Mouse (Mus musculus): ENCODE measurements around the gene Vps26a. TPM values are rescaled to one million over a fixed set of nuclear protein-coding genes. Genes with fewer than 3 reads are reported as not detected.
"Not testable (repeated sequence)": the region's sequence is repeated elsewhere in the genome, so short reads cannot be mapped to it uniquely, and the experiment has no call there.

Gene Vps26a
- total RNA-seq, 4 experiments from 2014 or later: 45.6 to 52.7 (median 50.1) TPM

DNA sequence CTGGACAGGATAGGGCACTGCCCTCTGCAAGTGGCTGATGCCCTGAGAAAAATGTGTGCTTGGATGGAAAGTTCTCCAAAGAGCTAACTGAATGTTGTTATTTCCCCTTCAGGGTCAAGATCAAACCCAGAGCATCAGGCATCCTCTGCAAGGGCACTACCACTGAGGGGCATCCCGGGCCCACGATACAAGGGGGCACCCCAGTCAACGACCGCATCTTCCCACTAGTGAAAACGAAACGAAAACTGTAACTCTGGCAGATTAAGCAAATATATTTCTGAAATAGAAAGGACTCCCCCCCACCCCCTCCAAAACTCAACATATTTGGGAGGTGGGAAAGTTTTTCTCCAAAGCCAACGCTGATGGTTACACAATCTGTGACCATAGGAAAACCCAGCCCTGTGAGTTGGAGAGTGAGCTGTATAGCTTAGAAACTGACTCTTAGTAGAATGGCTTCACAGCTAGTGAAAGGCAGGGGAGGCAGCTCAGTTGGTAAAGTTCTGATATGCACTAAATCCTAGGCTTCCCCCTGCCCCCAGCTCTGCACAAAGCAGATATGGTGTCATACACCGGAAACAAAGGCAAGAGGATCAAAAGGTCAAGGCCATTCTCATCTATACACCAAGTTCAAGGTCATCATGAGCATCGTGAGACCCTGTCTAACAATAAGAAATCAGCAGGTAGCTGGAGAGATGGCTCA lies 14.5 kb upstream of the Vps26a start:
- no peak for DNase-seq (ENCODE audit: low spot score in 2 of 2)

- DNase-seq (ENCODE audit: low spot score in 2 of 2): peak; percentile 19 to 48
Measured at GRCm38 (mm10) chr10:62500088-62500915, 13.7 kb upstream of the Vps26a start.

- not testable (repeated sequence) for DNase-seq (ENCODE audit: low spot score in 2 of 2)
Measured at GRCm38 (mm10) chr10:62491681-62492080, 5.1 kb upstream of the Vps26a start.

DNA sequence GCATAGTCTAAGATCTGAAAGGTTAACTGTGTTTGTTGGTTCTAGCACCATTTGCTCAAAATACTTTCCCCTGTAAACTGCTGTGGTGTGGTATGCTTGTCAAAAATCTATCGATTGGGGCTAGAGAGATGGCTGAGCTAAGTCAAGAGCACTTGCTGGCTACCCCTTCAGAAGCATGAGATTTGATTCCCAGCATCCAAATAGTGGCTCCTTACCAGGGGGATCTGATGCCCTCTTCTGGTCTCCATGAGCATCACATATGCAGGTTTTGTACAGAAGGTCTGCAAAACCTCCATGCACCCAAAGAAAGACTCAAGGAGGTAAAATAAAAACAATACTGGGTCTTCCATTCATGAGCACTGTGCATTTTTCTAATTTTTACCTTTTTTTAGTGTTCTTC lies 1.7 kb upstream of the Vps26a start:
- DNase-seq (ENCODE audit: low spot score in 2 of 2): peak; percentile 28 to 33

GRCm38 (mm10) chr10:62485878-62486582 lies 575 bp downstream of the Vps26a start:
- no peak for DNase-seq (ENCODE audit: low spot score in 2 of 2)

DNA sequence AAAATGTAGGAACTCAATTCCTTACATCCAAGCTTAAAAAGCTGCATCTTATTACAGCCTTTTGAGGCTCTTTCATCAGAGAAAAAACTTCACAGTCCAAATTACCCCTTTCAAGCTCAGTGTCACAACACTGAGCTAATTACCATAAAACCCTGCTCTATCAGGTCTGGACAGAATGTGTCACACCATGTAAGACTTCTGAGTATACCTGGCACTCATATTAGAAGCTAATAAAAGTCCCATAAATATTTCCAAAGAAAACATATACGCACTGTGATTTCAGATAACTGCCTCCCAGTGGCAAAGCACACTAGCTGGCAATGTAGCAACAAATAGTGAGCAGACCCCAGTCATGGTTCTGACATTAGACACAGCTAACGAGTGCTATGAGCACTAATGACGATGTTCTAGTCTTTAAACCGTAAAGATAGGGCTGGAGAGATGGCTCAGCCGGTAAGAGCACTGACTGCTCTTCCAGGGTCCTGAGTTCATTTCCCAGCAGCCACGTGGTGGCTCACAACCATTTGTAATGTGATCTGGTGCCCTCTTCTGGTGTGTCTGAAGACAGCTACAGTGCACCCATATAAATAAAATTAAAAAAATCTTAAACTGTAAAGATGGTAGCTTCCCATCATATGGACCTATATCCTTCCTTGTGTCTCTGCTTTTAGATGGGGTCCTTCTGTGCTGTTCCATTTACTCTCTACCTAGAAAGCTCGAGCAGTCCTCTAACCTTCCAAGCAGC lies 5.3 kb downstream of the Vps26a start:
- no peak for DNase-seq (ENCODE audit: low spot score in 2 of 2)

- DNase-seq (ENCODE audit: low spot score in 2 of 2): no peak
Measured at GRCm38 (mm10) chr10:62476980-62477379, 9.6 kb downstream of the Vps26a start.

DNA sequence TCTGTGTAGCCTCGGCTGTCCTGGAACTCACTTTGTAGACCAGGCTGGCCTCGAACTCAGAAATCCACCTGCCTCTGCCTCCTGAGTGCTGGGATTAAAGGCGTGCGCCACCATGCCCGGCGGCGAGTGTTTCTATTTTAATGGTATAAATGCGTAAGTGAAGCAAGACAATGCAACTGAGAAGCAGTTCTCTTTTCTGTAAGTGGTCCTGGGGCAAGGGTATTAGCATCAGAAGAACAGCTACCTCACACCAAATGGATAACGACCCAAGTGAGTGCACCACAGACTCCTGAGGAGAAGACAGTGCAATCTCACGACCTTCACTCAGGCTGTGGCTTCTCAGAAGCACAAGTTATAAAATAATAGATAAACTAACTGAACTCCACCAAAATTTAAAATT lies 11.7 kb downstream of the Vps26a start:
- DNase-seq (ENCODE audit: low spot score in 2 of 2): no peak

- no peak for DNase-seq (ENCODE audit: low spot score in 2 of 2)
Measured at GRCm38 (mm10) chr10:62471105-62471504, 15.5 kb downstream of the Vps26a start.

- DNase-seq (ENCODE audit: low spot score in 2 of 2): no peak
Measured at GRCm38 (mm10) chr10:62469736-62470135, 16.9 kb downstream of the Vps26a start.

- no peak for DNase-seq (ENCODE audit: low spot score in 2 of 2)
Measured at GRCm38 (mm10) chr10:62461321-62461720, 25.3 kb downstream of the Vps26a start.

GRCm38 (mm10) chr10:62452001-62452400 lies 34.6 kb downstream of the Vps26a start:
- not testable (repeated sequence) for DNase-seq (ENCODE audit: low spot score in 2 of 2)

DNA sequence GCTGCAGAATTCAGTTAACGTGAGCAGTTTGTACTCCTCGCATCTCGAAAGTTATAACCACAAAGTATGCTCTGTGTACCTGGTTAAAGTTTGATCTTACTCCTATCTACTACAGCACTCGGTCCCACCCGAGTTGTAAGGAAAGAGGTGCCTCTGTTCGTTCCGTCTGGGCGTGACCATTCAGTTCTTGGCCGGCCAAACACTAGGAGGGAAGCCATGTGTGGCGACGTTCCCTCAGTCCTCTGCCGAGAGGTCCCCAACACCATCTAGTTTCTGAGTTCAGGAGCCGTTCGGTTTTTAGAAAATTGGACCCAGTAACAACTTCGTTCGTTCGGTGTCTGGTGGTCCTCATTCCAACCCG lies 36.3 kb downstream of the Vps26a start:
- DNase-seq (ENCODE audit: low spot score in 2 of 2): no peak

DNA sequence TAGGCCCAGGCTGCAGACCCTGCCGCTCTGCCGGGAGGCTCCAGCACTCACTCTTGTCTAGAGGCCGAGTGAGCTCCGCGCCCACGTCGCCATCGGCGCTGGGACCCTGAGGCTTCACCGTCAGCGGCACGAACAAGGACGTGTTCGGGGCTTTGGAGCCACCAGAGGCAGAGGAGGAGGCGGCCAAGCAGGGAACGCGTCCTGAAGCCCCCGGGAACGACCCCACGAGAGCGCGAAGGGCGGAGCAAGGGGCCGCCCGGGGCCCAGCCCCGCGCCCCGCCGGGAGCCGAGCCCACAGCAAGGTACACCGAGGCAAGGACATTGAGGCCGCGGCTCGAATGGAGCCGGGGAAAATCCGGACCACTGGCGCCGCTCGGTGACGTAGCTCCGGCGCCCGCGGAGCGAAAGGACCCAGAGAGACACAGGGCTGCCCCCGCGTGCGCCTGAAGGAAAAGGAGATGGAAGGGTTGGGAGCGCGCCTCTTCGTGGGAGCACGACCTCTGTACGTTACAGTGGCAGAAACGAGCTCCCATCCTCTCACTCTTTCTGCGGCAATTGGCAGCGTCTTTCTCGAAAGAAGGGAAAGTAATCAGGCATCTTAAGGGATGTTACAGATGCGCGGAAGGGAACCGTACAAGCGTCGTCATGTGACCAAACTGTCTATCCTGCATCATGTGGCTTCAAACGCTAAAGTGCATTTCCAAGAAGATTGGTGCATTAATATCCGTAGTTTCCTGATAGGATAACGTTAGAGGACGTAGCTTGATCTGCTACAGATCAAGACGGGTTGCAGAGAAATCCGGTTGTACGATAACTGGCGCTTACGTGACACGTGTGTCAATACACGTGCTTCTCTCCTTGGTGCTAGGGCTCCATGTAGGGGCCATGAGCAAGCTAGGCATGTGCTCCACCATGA lies 37.0 kb downstream of the Vps26a start, which contains the start of the genes 4930507D05Rik and Supv3l1:
Gene 4930507D05Rik, plus strand, starts transcription at position 126 of the 916 bp plus-strand sequence.
Gene Supv3l1, minus strand, starts transcription at position 375 of the 916 bp plus-strand sequence.
- DNase-seq (ENCODE audit: low spot score in 2 of 2): peak; percentile 87 to 93

DNA sequence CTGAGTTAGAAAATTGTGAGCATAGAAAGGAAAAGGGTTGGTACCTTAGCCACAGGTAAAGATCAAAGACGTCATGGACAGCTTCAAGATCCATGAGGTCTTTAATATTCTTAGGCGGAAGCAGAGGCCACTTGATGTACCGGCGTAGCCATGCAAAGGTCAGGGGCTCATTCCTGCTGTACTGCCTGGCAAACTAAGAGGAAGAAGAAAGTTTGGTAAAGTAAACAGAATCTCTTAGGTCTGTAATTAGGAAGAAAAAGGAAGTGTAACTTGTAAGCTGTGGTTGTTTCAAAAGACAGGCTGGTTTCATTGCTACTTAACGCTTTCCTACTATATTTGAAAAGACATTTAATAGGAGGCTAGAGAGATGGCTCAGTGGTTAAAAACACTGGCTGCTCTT lies 56.2 kb downstream of the Vps26a start:
- DNase-seq (ENCODE audit: low spot score in 2 of 2): no peak

DNA sequence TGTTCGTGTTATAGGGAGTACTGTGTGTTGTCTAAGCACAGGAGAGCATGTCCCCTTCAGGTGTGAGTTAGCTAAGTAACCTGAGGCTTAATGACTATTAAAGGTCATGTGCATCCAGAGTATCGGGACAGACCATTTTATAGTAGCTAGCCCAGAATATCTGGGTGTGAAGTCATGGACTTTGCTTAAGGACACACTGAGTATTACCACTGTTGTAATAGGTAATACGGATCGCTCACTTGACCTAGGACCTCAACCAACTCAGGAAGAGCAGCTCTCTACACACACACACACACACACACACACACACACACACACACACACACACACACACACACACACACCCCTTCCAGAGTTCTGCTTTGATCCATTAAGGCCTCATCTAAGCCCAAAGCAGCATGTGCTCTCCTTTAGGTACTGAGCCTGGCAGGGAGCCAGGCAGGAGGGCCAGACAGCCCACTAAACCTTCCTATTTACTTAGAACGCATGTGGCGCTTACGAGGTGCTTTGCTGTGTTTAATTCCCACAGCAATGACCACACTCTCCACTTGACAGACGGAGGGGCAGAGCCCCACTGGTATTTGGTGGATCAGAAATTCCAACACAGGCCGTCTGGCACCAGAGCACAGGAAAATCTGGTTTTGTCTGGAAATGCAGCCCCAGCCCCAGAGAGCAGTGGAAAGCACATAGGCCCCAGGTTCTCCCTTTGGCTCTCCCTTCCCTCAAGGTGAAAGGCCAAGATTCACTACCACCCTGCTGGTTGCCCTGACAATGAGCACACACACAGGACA lies 61.3 kb downstream of the Vps26a start:
- DNase-seq (ENCODE audit: low spot score in 2 of 2): no peak

- no peak for DNase-seq (ENCODE audit: low spot score in 2 of 2)
Measured at GRCm38 (mm10) chr10:62422255-62422654, 64.3 kb downstream of the Vps26a start, which contains the start of gene Hkdc1. Hkdc1 (minus strand) TSS chr10:62422491.

DNA sequence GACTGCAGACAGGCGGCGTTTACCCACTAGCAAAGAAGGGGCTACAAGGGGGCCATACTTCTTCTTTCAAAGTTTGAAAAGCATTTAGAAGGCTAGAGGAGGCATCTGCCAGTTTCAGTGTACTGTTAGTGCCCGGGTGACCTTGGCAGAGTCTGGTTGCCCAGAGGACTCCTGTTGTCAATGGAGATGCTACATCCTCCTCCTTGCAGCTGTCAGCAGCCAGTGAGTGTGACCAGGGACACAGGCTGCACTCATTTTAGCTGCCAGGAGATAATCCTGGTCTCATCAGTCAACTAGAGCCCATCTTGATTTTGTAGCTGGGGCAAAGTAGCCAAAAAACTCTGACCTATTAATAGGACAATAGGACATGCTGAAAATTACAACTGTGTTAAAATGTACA lies 65.5 kb downstream of the Vps26a start:
- no peak for DNase-seq (ENCODE audit: low spot score in 2 of 2)

DNA sequence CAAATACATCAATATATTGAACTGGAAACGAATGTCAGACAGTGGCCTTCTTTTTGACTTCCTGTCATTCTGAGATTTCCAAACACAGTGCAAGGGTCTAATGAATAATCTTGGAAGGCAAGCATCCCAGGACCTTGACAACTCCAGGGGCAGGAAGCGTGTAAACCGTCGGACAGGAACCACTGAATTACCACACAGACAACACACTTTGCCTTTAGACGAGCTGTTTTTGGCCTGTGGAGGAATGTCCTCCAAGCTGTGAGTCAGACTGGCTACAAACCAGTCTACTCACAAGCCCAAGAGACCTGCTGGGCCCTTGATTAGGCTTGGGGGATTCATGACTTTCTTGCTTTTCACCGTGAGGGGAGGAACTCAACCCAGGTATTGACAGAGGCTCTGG lies 66.2 kb downstream of the Vps26a start:
- DNase-seq (ENCODE audit: low spot score in 2 of 2): no peak

All from layer of hippocampus, adult 8-10 months (tissue).